Mouse (Mus musculus) MEL (cell line): ENCODE data around the gene Cdkn1b. TPM values are rescaled to one million over a fixed set of nuclear protein-coding genes. Genes with fewer than 3 reads are reported as not detected.

ENCODE experiments used
- DNase-seq: peaks from one replicate; pipeline ENCODE4 v3.0.0; 2011; ENCODE audit warnings: low read depth, low spot score
- H3K27ac ChIP-seq: 2 replicates; pipeline ENCODE4 v1.5.1; 2012; ENCODE audit warnings: low read depth, mild to moderate bottlenecking, control low read depth, low read length, moderate library complexity; ENCODE audit not compliant: control insufficient read depth
- H3K27me3 ChIP-seq, 2 experiments: fragments of 150-350 bp in 1 of 2; sonication (generic) in 1 of 2; 2 replicates each; pipeline ENCODE4 v1.6.1; 2012; ENCODE audit warnings: low read length in 2 of 2, mild to moderate bottlenecking in 2 of 2, improper control_type of control experiment in 1 of 2, moderate library complexity in 1 of 2; ENCODE audit not compliant: insufficient read depth in 2 of 2, control insufficient read depth in 1 of 2
- H3K36me3 ChIP-seq, 2 experiments: 2 replicates each; pipeline ENCODE4 v1.6.1; 2012 to 2014; ENCODE audit warnings: low read length in 2 of 2, improper control_type of control experiment in 1 of 2, inconsistent platforms in 1 of 2, mild to moderate bottlenecking in 1 of 2; ENCODE audit not compliant: insufficient read depth in 2 of 2, control insufficient read depth in 1 of 2
- H3K4me1 ChIP-seq, 2 experiments: fragments of 150-350 bp in 1 of 2; sonication (generic) in 1 of 2; 2 replicates each; pipeline ENCODE4 v1.6.1; 2012; ENCODE audit warnings: low read length in 2 of 2, improper control_type of control experiment in 1 of 2, mild to moderate bottlenecking in 1 of 2; ENCODE audit not compliant: insufficient read depth in 2 of 2, control insufficient read depth in 1 of 2
- H3K4me3 ChIP-seq, 2 experiments: fragments of 150-350 bp in 1 of 2; sonication (generic) in 1 of 2; 2 replicates each; pipeline ENCODE4 v1.5.1; 2012; ENCODE audit warnings: low read depth in 2 of 2, low read length in 2 of 2, mild to moderate bottlenecking in 2 of 2, moderate library complexity in 2 of 2, control low read depth in 1 of 2, improper control_type of control experiment in 1 of 2; ENCODE audit not compliant: control insufficient read depth in 1 of 2, insufficient read depth in 1 of 2
- H3K79me2 ChIP-seq: 2 replicates; pipeline ENCODE4 v1.6.1; 2012; ENCODE audit warnings: mild to moderate bottlenecking, low read length, moderate library complexity; ENCODE audit not compliant: control insufficient read depth, poor library complexity, insufficient read depth
- H3K9ac ChIP-seq: 2 replicates; pipeline ENCODE4 v1.6.1; 2012; ENCODE audit warnings: low read depth, mild to moderate bottlenecking, control low read depth, low read length, moderate library complexity; ENCODE audit not compliant: control insufficient read depth, poor library complexity, severe bottlenecking
- H3K9me3 ChIP-seq: fragments of 150-350 bp; sonication (generic); replicated peaks from 2 replicates; pipeline ENCODE4 v1.6.1; 2012; ENCODE audit warnings: mild to moderate bottlenecking, low read length, improper control_type of control experiment, moderate library complexity; ENCODE audit not compliant: insufficient read depth
- BHLHE40 ChIP-seq: IDR thresholded peaks from 2 replicates; pipeline ENCODE4 v1.6.1; 2012; ENCODE audit warnings: low read depth, mild to moderate bottlenecking, inconsistent platforms, low read length, improper control_type of control experiment, borderline replicate concordance
- CHD1 ChIP-seq: IDR thresholded peaks from 2 replicates; pipeline ENCODE4 v1.6.1; 2012; ENCODE audit warnings: low read depth, mild to moderate bottlenecking, inconsistent platforms, low read length, improper control_type of control experiment
- E2F4 ChIP-seq: IDR thresholded peaks from 2 replicates; pipeline ENCODE4 v1.6.1; 2011; ENCODE audit warnings: low read depth, low read length, improper control_type of control experiment, borderline replicate concordance
- EP300 ChIP-seq, 2 experiments: IDR thresholded peaks; 2 replicates each; pipeline ENCODE4 v1.6.1; 2011; ENCODE audit warnings: improper control_type of control experiment in 2 of 2, low read length in 2 of 2, low read depth in 1 of 2, mild to moderate bottlenecking in 1 of 2
- ETS1 ChIP-seq: IDR thresholded peaks from 2 replicates; pipeline ENCODE4 v1.6.1; 2012; ENCODE audit warnings: low read depth, mild to moderate bottlenecking, inconsistent platforms, low read length, improper control_type of control experiment, moderate library complexity
- GATA1 ChIP-seq: IDR thresholded peaks from 2 replicates; pipeline ENCODE4 v1.6.1; 2011; ENCODE audit warnings: low read depth, low read length, improper control_type of control experiment
- HCFC1 ChIP-seq: IDR thresholded peaks from 2 replicates; pipeline ENCODE4 v1.6.1; 2012; ENCODE audit warnings: low read depth, mild to moderate bottlenecking, inconsistent platforms, low read length, improper control_type of control experiment, moderate library complexity
- KAT2A ChIP-seq: conservative IDR thresholded peaks from 2 replicates; pipeline ENCODE4 v1.6.1; 2012; ENCODE audit warnings: low read depth, low read length, improper control_type of control experiment, inconsistent platforms
- MAFK ChIP-seq: IDR thresholded peaks from 2 replicates; pipeline ENCODE4 v1.6.1; 2011; ENCODE audit warnings: low read depth, mild to moderate bottlenecking, low read length, improper control_type of control experiment, borderline replicate concordance
- MAZ ChIP-seq: IDR thresholded peaks from 2 replicates; pipeline ENCODE4 v1.6.1; 2012; ENCODE audit warnings: low read depth, mild to moderate bottlenecking, inconsistent platforms, low read length, improper control_type of control experiment
- MEF2A ChIP-seq: IDR thresholded peaks from 2 replicates; pipeline ENCODE4 v1.6.1; 2014; ENCODE audit warnings: low read depth, mild to moderate bottlenecking, inconsistent platforms, low read length, improper control_type of control experiment; ENCODE audit not compliant: poor library complexity, insufficient replicate concordance, severe bottlenecking; ENCODE audit errors: extremely low read depth
- MXI1 ChIP-seq: IDR thresholded peaks from 2 replicates; pipeline ENCODE4 v1.6.1; 2011; ENCODE audit warnings: mild to moderate bottlenecking, low read depth, low read length, improper control_type of control experiment
- MYB ChIP-seq: IDR thresholded peaks from 2 replicates; pipeline ENCODE4 v1.6.1; 2011; ENCODE audit warnings: mild to moderate bottlenecking, low read depth, low read length, improper control_type of control experiment
- NRF1 ChIP-seq: IDR thresholded peaks from 2 replicates; pipeline ENCODE4 v1.6.1; 2014; ENCODE audit warnings: low read depth, mild to moderate bottlenecking, inconsistent platforms, low read length, improper control_type of control experiment, moderate library complexity; ENCODE audit not compliant: poor library complexity, insufficient read depth, severe bottlenecking
- POLR2AphosphoS2 ChIP-seq: IDR thresholded peaks from 2 replicates; pipeline ENCODE4 v1.6.1; 2011; ENCODE audit warnings: low read length, improper control_type of control experiment
- SIN3A ChIP-seq: IDR thresholded peaks from 2 replicates; pipeline ENCODE4 v1.6.1; 2012; ENCODE audit warnings: low read length, improper control_type of control experiment, inconsistent platforms
- SMC3 ChIP-seq: IDR thresholded peaks from 2 replicates; pipeline ENCODE4 v1.6.1; 2011; ENCODE audit warnings: low read depth, low read length, improper control_type of control experiment
- TBP ChIP-seq: IDR thresholded peaks from 2 replicates; pipeline ENCODE4 v1.8.0; 2011; ENCODE audit warnings: low read depth, low read length, improper control_type of control experiment
- ZC3H11A ChIP-seq: IDR thresholded peaks from 2 replicates; pipeline ENCODE4 v1.6.1; 2012; ENCODE audit warnings: low read depth, mild to moderate bottlenecking, inconsistent platforms, low read length, improper control_type of control experiment
- ZKSCAN1 ChIP-seq: IDR thresholded peaks from 2 replicates; pipeline ENCODE4 v1.6.1; 2012; ENCODE audit warnings: low read depth, mild to moderate bottlenecking, inconsistent platforms, low read length, improper control_type of control experiment, moderate library complexity
- polyA plus RNA-seq, 2 experiments: library from polyadenylated mRNA; stranded (reverse) in 1 of 2; unstranded in 1 of 2; fragments of >175 nt in 1 of 2; fragments of >200 nt in 1 of 2; gene quantifications; 2 replicates each; pipeline versions ENCODE4 v1.2.1 to v1.2.4; 2012; ENCODE audit warnings: low replicate concordance in 2 of 2, low read depth in 1 of 2; ENCODE audit not compliant: insufficient read length in 2 of 2, insufficient read depth in 1 of 2, missing spikeins in 1 of 2
- total RNA-seq: library from RNA; depleted of rRNA; stranded (reverse); fragments of 300-350 nt; gene quantifications from 2 replicates; pipeline ENCODE4 v1.2.3, GENCODE M21; 2012

Cdkn1b gene
- total and polyA plus RNA-seq, 3 experiments, result 7.7 to 21.2 TPM; not detected in 1

GRCm38 (mm10) chr6:134961858-134962517 lies 41.8 kb downstream of the Cdkn1b start:
- Histone ChIP-seq H3K4me1 (no peaks in the 10 kb centered on the region), H3K79me2 (no peaks in the 10 kb centered on the region), H3K36me3 (no peaks in the 10 kb centered on the region), H3K9me3 (no peaks in the 10 kb centered on the region), H3K27me3 (no peaks in the 10 kb centered on the region), H3K9ac (no peak overlapping the region), H3K4me3 (no peak overlapping the region), H3K27ac (no peak overlapping the region)
- no peak for DNase-seq
- TF ChIP-seq BHLHE40 (no peak), ETS1 (no peak), POLR2AphosphoS2 (no peak), MAZ (no peak), ZC3H11A (no peak), SMC3 (no peak), MXI1 (no peak), KAT2A (no peak), ZKSCAN1 (no peak), E2F4 (no peak), MAFK (no peak), NRF1 (no peak), CHD1 (no peak), GATA1 (no peak), TBP (no peak), SIN3A (no peak), EP300 (IDR thresholded peaks at IDR 0.05; ENCODE audit: low read depth in 1 of 2, low read length in 2 of 2) (no peak)

GRCm38 (mm10) chr6:134962518-134962893 lies 42.3 kb downstream of the Cdkn1b start:
- no peak overlapping the region for H3K9ac ChIP-seq
- no peaks in the 10 kb centered on the region for H3K4me1 ChIP-seq
- H3K4me3 ChIP-seq, result no peak overlapping the region
- no peaks in the 10 kb centered on the region for H3K27me3 ChIP-seq
- H3K79me2 ChIP-seq, result no peaks in the 10 kb centered on the region
- no peak for DNase-seq
- H3K9me3 ChIP-seq, result no peaks in the 10 kb centered on the region
- TF ChIP-seq MEF2A, result no peak
- no peak for TF ChIP-seq HCFC1
- no peak for TF ChIP-seq SMC3
- TF ChIP-seq POLR2AphosphoS2, result no peak
- TF ChIP-seq MYB, result no peak
- TF ChIP-seq ZKSCAN1, result no peak
- no peak overlapping the region for H3K27ac ChIP-seq
- H3K36me3 ChIP-seq, result no peaks in the 10 kb centered on the region
